Mouse (Mus musculus): ENCODE data around the gene 4833439L19Rik. TPM values are rescaled to one million over a fixed set of nuclear protein-coding genes. Genes with fewer than 3 reads are reported as not detected.
"Not testable (repeated sequence)": the region's sequence is repeated elsewhere in the genome, so short reads cannot be mapped to it uniquely, and the experiment has no call there.

4833439L19Rik gene
- 128 and 136 TPM in 2 replicates for polyA plus RNA-seq (2014; fragmentation: Nextera tagmentation; extraction: Ambion mirVana)

GRCm38 (mm10) chr13:54565201-54565581, at the start of gene 4833439L19Rik:
Gene 4833439L19Rik, minus strand, starts transcription at chr13:54565435.
- ATAC-seq (replicated peaks; ENCODE audit: low FRiP score, low TSS enrichment, low read depth) (peak; percentile 95), DNase-seq (ENCODE audit: low spot score) (peak; percentile 97)
- peak within 1 kb of the TSS; percentile 97 for H3K4me3 ChIP-seq (ENCODE audit: low read depth, low read length)
- no peaks in the 10 kb centered on the region for H3K27me3 ChIP-seq (replicated peaks; ENCODE audit: control insufficient read depth, insufficient read depth, low read length)
- peak within 1 kb of the TSS; percentile 43; the same call in 1 of the 2 replicates for H3K27ac ChIP-seq (ENCODE audit: low read depth)
- WGBS: 0% methylated on average over 27 of the region's 27 CpGs
- H3K9me3 ChIP-seq (ENCODE audit: control insufficient read depth, low read length): no peaks in the 10 kb centered on the region
- peaks cover 8% of the 10 kb centered on the region for H3K4me1 ChIP-seq (replicated peaks; ENCODE audit: control insufficient read depth, insufficient read depth, low read length)
- H3K9ac ChIP-seq (ENCODE audit: low read length): peak within 1 kb of the TSS; percentile 97
- peak within 1 kb of the TSS; percentile 90 for H3K4me2 ChIP-seq (ENCODE audit: low read length)
- peaks cover 32% of the 10 kb centered on the region for H3K36me3 ChIP-seq (ENCODE audit: control insufficient read depth, insufficient read depth, low read length)

DNA sequence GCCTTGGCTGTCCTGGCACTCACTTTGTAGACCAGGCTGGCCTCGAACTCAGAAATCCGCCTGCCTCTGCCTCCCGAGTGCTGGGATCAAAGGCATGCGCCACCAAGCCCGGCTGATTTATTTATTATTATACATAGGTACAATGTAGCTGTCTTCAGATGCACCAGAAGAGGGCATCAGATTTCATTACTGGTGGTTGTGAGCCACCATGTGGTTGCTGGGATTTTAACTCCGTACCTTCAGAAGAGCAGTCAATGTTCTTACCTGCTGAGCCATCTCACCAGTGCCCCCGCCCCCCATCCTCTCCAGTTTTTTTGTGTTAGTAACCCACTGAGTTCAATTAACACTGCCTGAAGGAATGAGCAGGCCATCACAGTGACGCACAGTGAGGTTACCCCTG, 47.9 kb upstream of the 4833439L19Rik start:
- not testable (repeated sequence) for H3K9ac ChIP-seq (ENCODE audit: low read length); H3K27me3 ChIP-seq (replicated peaks; ENCODE audit: control insufficient read depth, insufficient read depth, low read length); H3K36me3 ChIP-seq (ENCODE audit: control insufficient read depth, insufficient read depth, low read length); H3K4me3 ChIP-seq (ENCODE audit: low read depth, low read length); H3K9me3 ChIP-seq (ENCODE audit: control insufficient read depth, low read length); H3K4me2 ChIP-seq (ENCODE audit: low read length); H3K4me1 ChIP-seq (replicated peaks; ENCODE audit: control insufficient read depth, insufficient read depth, low read length); DNase-seq (ENCODE audit: low spot score); H3K27ac ChIP-seq (ENCODE audit: low read depth); ATAC-seq (replicated peaks; ENCODE audit: low FRiP score, low TSS enrichment, low read depth)
- 86% methylated on average over 8 of the region's 8 CpGs for WGBS

DNA sequence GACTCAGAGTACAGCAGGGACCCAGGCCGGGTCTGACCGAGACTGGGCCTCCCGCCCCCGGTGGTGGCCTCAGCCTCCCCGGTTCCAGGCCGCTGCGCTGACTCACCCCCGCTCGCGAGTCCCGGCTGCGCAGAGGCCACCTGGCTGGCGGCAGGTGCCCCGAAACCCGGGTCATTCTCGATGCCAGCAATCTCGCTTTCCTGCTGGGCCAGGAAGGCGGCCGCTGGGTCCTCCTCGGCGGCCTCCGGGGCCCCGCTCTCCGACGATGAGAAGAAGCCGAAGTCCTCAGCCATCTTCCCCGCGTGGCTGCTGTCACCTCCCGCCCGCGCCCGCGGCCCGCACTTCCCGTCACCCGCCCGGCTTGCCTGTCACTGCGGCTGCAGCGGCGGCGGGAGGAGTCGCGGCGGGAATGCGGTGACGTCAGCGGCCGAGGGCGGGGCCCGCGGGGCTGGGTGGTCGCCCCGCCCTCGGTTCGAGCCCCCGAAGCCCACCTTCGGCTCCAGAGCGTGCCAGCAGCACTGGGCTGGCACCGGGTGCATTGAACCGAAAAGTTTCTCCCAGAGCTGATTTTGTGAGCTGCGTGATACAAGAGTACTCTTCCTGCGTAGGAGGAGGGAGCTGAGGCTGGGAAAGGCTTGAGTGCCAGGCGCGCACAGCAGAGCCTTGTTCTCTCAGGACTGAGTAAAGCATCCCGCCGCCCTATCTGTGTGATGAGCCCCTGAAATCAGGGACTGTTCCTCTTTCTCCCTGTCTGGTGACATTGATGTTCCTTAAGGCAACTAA, 45.9 kb upstream of the 4833439L19Rik start, which contains the start of gene Cltb:
Gene Cltb, minus strand, starts transcription at position 373 of the 783 bp plus-strand sequence.
- Histone ChIP-seq H3K27me3 (replicated peaks; ENCODE audit: control insufficient read depth, insufficient read depth, low read length) (no peaks in the 10 kb centered on the region), H3K4me1 (replicated peaks; ENCODE audit: control insufficient read depth, insufficient read depth, low read length) (peaks cover 7% of the 10 kb centered on the region; the same call in 1 of the 2 replicates), H3K27ac (ENCODE audit: low read depth) (0 out of 2 replicates have a peak within 1 kb of the TSS, but pooled peaks have one; percentile 22), H3K36me3 (ENCODE audit: control insufficient read depth, insufficient read depth, low read length) (no peaks in the 10 kb centered on the region), H3K4me3 (ENCODE audit: low read depth, low read length) (peak within 1 kb of the TSS; percentile 68), H3K9me3 (ENCODE audit: control insufficient read depth, low read length) (no peaks in the 10 kb centered on the region), H3K9ac (ENCODE audit: low read length) (peak within 1 kb of the TSS; percentile 79), H3K4me2 (ENCODE audit: low read length) (peak within 1 kb of the TSS; percentile 91)
- DNase-seq (ENCODE audit: low spot score) (peak; percentile 95), ATAC-seq (replicated peaks; ENCODE audit: low FRiP score, low TSS enrichment, low read depth) (peak; percentile 67)
- under 1% methylated on average over 66 of the region's 66 CpGs for WGBS

DNA sequence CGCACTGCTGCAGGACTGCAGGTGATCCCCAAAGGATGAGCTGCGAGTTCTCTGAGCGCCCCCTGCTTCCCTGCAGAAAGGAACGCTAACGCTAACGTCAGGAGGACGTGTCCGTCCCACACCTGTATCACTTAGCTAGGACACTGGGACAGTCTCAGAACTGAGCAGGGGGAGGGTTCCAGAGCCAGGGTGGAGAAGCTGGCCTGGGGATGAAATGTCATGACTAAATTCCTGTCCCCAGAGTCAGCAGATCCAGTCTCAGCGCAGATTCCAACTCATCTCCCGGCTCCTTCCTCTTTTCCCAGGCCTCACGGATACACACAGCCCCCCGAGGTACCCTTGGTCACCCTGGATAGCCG, 45.4 kb upstream of the 4833439L19Rik start:
- Histone ChIP-seq H3K36me3 (ENCODE audit: control insufficient read depth, insufficient read depth, low read length) (no peaks in the 10 kb centered on the region; the same call in 1 of the 2 replicates), H3K9ac (ENCODE audit: low read length) (peak overlapping the region; percentile 79), H3K4me2 (ENCODE audit: low read length) (peak overlapping the region; percentile 91), H3K4me1 (replicated peaks; ENCODE audit: control insufficient read depth, insufficient read depth, low read length) (peaks cover 7% of the 10 kb centered on the region; the same call in 1 of the 2 replicates), H3K4me3 (ENCODE audit: low read depth, low read length) (peak overlapping the region; percentile 68), H3K27ac (ENCODE audit: low read depth) (0 out of 2 replicates have a peak overlapping the region, but pooled peaks have one; percentile 22), H3K9me3 (ENCODE audit: control insufficient read depth, low read length) (no peaks in the 10 kb centered on the region), H3K27me3 (replicated peaks; ENCODE audit: control insufficient read depth, insufficient read depth, low read length) (no peaks in the 10 kb centered on the region)
- ATAC-seq (replicated peaks; ENCODE audit: low FRiP score, low TSS enrichment, low read depth) (no peak), DNase-seq (ENCODE audit: low spot score) (peak; percentile 74)
- WGBS: 9% methylated on average over 13 of the region's 13 CpGs

DNA sequence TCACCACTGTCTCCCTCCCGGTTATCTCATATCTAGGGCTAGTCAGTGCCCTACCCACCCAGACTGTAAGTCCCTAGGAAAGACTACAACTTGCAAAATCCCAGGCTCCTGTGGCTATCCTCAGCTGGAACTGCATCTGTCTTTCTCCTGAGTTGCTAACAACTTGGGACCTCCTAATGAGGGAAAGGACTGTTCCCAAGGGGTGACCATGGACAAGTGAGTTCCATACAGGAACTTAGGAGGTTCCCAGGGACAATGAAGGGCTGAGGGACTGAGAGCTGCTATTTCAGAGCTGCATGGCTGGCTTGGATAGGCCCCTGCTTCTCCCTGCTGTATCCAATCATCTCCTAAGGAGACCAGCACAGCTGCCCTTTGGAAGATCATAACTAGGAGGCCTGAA, 44.1 kb upstream of the 4833439L19Rik start:
- no peaks in the 10 kb centered on the region for H3K9me3 ChIP-seq (ENCODE audit: control insufficient read depth, low read length)
- no peak overlapping the region for H3K4me3 ChIP-seq (ENCODE audit: low read depth, low read length)
- H3K27ac ChIP-seq (ENCODE audit: low read depth): no peak overlapping the region
- no peaks in the 10 kb centered on the region for H3K27me3 ChIP-seq (replicated peaks; ENCODE audit: control insufficient read depth, insufficient read depth, low read length)
- H3K36me3 ChIP-seq (ENCODE audit: control insufficient read depth, insufficient read depth, low read length): peaks cover 3% of the 10 kb centered on the region; the same call in 1 of the 2 replicates
- peaks cover 7% of the 10 kb centered on the region; the same call in 1 of the 2 replicates for H3K4me1 ChIP-seq (replicated peaks; ENCODE audit: control insufficient read depth, insufficient read depth, low read length)
- WGBS: 24% methylated on average over 1 of the region's 1 CpGs
- no peak overlapping the region for H3K4me2 ChIP-seq (ENCODE audit: low read length)
- no peak overlapping the region for H3K9ac ChIP-seq (ENCODE audit: low read length)
- ATAC-seq (replicated peaks; ENCODE audit: low FRiP score, low TSS enrichment, low read depth) (no peak), DNase-seq (ENCODE audit: low spot score) (no peak)

- H3K27ac ChIP-seq (ENCODE audit: low read depth): no peak overlapping the region
- peaks cover 7% of the 10 kb centered on the region; the same call in 1 of the 2 replicates for H3K4me1 ChIP-seq (replicated peaks; ENCODE audit: control insufficient read depth, insufficient read depth, low read length)
- H3K36me3 ChIP-seq (ENCODE audit: control insufficient read depth, insufficient read depth, low read length): peaks cover 3% of the 10 kb centered on the region; the same call in 1 of the 2 replicates
- no peak for DNase-seq (ENCODE audit: low spot score)
- no peak overlapping the region for H3K4me2 ChIP-seq (ENCODE audit: low read length)
- ATAC-seq (replicated peaks; ENCODE audit: low FRiP score, low TSS enrichment, low read depth): no peak
- no peaks in the 10 kb centered on the region for H3K27me3 ChIP-seq (replicated peaks; ENCODE audit: control insufficient read depth, insufficient read depth, low read length)
- 37% methylated on average over 8 of the region's 8 CpGs for WGBS
- H3K4me3 ChIP-seq (ENCODE audit: low read depth, low read length): no peak overlapping the region
- no peak overlapping the region for H3K9ac ChIP-seq (ENCODE audit: low read length)
- no peaks in the 10 kb centered on the region for H3K9me3 ChIP-seq (ENCODE audit: control insufficient read depth, low read length)
Measured at GRCm38 (mm10) chr13:54608666-54609065, 43.4 kb upstream of the 4833439L19Rik start.

DNA sequence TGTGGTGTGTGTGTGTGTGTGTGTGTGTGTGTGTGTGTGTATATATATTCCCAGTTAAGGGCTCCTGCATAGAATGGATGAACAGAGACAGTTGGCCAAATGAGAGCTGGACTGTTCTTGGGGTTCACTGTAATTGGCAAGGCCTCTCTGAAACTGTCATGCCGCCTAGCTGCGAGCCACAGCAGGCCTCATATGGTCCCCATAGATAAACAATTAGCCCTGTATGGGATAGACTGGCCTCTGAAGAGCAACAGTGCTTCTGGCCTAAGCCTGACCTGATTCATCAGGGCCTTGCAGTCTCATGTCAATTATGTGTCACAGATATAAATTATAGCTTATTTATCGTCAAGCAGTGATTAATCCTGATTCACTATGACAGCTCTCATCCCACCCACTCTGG, 42.8 kb upstream of the 4833439L19Rik start:
- Histone ChIP-seq H3K27ac (ENCODE audit: low read depth) (no peak overlapping the region), H3K9me3 (ENCODE audit: control insufficient read depth, low read length) (no peaks in the 10 kb centered on the region), H3K27me3 (replicated peaks; ENCODE audit: control insufficient read depth, insufficient read depth, low read length) (no peaks in the 10 kb centered on the region), H3K4me3 (ENCODE audit: low read depth, low read length) (no peak overlapping the region), H3K4me2 (ENCODE audit: low read length) (no peak overlapping the region), H3K4me1 (replicated peaks; ENCODE audit: control insufficient read depth, insufficient read depth, low read length) (peaks cover 7% of the 10 kb centered on the region; the same call in 1 of the 2 replicates), H3K36me3 (ENCODE audit: control insufficient read depth, insufficient read depth, low read length) (peaks cover 3% of the 10 kb centered on the region; the same call in 1 of the 2 replicates), H3K9ac (ENCODE audit: low read length) (no peak overlapping the region)
- WGBS: 53% methylated on average over 3 of the region's 3 CpGs
- DNase-seq (ENCODE audit: low spot score) (no peak), ATAC-seq (replicated peaks; ENCODE audit: low FRiP score, low TSS enrichment, low read depth) (no peak)

DNA sequence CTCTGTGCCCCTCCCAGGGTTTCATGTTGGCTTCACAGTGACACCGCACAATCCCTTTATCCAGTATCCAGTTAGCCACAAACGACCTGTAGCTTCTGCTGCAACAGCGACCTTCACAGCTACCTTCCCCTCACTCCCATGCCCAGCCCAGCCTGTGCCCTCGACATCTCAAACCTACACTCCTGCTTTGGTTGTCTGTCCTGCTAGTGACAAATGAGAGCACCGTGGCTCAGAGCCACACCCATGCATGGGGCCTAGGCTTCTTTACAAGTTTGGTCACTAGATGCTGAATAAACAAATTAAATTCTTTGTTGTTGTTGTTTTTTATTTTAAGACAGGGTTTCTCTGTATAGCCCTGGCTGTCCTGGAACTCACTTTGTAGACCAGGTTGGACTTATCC, 42.0 kb upstream of the 4833439L19Rik start:
- DNase-seq (ENCODE audit: low spot score) (no peak), ATAC-seq (replicated peaks; ENCODE audit: low FRiP score, low TSS enrichment, low read depth) (no peak)
- 59% methylated on average over 5 of the region's 5 CpGs for WGBS

More for the DNA sequence above, 42.0 kb upstream of the 4833439L19Rik start:
- no peak overlapping the region for H3K9ac ChIP-seq (ENCODE audit: low read length)
- H3K9me3 ChIP-seq (ENCODE audit: control insufficient read depth, low read length): no peaks in the 10 kb centered on the region
- H3K36me3 ChIP-seq (ENCODE audit: control insufficient read depth, insufficient read depth, low read length): peaks cover 3% of the 10 kb centered on the region; the same call in 1 of the 2 replicates
- H3K4me2 ChIP-seq (ENCODE audit: low read length): no peak overlapping the region
- H3K4me3 ChIP-seq (ENCODE audit: low read depth, low read length): no peak overlapping the region
- no peak overlapping the region for H3K27ac ChIP-seq (ENCODE audit: low read depth)
- no peaks in the 10 kb centered on the region for H3K27me3 ChIP-seq (replicated peaks; ENCODE audit: control insufficient read depth, insufficient read depth, low read length)
- H3K4me1 ChIP-seq (replicated peaks; ENCODE audit: control insufficient read depth, insufficient read depth, low read length): peaks cover 7% of the 10 kb centered on the region; the same call in 1 of the 2 replicates
